Mouse (Mus musculus) fat pad, adult 2 months (tissue): Measurements from ENCODE around the gene Inpp1.

Experiments used
- DNase-seq: peaks from one replicate; pipeline ENCODE4 v3.0.0-alpha.2; 2011; ENCODE audit warnings: low read depth, low spot score; ENCODE audit errors: extremely low read depth

Gene Inpp1

DNA sequence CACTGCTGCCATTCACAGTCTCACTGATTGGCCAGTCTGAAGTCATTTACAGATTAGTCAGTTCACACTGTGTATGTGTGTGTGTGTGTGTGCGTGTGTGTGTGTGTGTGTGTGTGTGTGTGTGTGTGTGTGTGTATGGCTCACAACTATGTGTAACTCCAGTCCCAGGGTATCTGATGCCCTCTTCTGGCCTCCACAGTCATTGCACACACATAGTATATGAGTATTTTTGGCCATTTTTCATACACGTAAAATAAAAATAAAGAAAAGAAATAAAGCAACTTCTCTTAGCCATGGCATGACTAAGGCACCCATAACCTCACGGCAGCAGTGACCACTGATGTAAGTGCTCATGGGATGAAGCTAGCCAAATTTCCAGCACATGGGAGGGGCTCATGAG lies 23.8 kb downstream of the Inpp1 start:
- no peak for DNase-seq

DNA sequence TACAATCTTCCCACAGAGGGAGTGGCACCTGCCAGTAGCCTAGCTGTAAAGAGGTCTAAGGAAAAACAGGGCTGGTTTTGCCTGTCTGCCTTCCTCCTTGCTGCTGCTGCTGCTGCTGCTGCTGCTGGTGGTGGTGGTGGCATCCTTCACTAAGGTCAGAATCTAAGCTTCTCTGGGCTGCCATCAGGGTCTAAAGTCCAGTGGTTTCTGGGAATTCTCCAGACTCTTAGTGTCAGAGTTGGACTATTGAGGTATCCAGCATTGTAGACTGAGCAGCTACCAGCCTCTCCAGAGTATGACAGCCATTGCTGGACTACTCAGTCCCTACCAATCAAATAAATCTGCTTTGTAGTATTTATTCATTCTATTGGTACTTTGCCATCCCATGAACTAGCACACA lies 24.8 kb downstream of the Inpp1 start:
- no peak for DNase-seq

DNA sequence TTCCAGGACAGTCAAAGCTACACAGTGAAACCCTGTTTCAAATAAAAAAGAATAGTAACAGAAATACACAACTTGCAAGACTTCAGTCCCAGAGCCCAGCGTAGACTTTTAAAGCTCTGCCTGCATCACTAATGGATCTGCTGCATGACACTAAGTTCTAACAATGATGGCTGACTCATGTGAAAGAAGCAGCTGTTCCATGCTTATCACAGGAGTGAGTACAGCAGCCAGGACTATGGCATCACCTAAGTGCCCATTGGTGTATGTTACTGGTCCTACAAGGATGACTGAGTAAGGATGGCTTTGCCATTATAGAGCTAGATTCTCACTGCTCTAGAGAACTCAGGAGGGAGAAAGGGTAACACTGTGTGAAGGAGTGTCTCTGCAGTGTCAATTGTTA lies 30.2 kb downstream of the Inpp1 start:
- DNase-seq = no peak

DNA sequence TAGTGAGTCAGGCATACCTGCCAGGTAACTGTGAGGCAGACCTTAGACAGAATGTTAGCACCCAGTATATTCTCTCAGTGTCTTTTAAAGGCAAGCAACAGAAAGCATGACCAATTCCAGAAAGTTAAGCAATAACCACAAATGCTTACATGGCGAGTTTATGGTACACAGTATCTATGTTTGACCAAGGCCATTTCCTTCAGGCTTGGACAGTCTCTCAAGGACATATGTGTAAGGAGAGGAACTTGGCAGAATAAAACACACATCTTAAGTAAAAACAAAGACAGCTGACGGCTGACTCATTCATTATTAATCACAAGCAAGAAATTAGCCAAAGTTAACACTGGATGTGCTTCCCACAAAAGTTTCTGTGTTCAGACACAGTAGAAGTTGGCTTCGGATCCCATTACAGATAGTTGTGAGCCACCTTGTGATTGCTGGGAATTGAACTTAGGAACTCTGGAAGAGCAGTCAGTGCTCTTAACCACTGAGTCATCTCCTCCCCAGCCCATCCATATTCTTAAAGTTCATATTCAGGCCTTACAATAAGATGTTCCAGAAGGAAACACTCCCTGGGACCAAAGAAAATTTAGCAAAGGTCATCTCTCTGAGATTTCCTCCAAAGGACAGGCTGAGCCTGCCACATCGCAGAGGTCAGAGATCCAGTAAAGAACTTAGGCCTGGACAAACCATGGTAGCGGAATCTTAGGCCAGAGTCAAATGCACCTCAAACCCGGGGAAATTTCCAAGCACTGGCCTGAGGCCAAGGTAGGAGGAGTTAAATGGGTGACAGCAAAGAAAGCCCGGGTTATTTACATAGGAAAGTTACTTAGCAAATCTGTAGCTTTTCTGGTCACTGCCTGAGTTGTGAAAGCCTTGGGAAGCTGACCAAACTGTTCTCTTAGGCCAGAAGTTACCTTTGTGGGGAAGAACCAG lies 52.0 kb downstream of the Inpp1 start:
- no peak for DNase-seq

DNA sequence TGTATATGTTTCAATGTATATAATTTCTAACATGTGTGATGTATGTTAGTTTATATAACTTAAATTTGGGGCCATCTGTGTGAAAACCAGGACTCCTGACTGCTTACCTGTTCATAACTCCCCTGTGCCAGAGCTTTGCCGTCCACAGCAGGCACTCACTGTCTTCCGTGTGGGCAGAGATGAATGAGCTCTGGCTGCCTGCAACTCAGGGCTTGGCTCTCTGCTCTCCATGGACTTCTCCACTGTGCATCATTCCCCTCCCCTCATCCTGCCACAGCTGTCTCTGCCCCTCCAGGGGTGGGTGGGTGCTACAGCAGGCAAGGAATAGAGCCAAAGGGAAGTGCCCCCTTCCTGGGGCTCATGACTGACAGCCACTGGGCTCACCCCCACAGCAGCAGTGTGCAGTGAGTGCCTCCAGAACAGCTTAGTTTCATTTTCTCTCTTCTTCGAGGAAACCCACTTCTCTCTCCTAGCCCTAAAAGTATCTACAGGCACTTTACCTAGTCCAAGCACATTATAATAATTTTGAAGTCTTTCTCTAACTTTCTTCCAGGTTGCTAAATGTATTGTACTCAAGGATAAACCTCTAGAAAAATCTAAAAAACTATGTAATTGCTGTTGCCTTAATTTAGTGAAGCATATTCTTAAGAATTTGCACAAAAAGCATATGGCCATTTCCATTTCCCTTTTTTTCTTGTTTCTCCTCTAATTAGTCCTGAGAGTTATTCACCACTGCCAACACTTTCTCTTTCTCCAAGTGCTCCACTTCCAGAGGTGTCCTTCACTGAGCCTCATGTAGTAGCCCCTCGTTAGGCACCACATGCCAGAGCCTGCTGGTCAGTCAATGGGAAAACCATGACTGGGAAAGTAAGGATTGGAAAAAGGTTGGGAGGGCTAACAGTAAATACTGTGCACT lies 53.3 kb downstream of the Inpp1 start:
- DNase-seq = no peak

DNA sequence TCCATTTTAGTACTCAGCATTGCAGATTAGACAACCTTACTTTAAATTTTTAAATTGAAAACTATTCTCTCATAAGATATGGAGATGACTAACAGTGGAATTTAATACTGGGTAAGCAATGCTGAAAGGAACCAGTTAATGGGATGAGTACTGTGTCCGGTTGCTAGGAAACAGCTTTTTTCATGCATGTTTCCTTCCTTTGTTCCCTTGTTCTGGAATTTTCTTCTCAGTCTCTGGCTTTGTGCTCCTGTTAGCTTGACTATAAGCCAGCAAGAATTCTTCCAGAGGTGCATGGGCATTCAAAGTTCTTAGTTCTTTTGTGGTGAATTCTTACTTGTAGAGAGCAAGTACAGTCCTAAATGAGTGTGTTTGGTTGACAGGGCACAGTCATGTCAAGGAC lies 59.3 kb downstream of the Inpp1 start:
- DNase-seq = no peak

DNA sequence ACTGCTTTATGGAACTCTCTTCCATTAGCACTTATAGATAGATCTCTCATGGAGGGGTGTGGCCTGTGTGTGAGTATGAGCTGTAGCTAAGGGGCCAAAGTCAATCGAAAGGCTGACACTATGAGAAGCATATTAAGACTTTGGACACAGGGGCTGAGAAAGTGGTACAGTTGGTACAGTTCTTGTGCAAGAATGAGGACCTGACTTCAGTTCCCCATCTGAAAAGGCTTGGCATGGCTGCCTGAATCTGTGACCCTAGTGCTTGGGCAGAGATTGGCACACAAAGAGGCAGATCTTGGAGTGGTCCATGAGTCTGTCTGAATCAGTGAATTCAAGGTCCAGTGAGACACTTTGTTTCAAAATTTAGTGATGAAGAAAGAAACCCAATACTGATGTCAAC lies 63.2 kb downstream of the Inpp1 start:
- no peak for DNase-seq

DNA sequence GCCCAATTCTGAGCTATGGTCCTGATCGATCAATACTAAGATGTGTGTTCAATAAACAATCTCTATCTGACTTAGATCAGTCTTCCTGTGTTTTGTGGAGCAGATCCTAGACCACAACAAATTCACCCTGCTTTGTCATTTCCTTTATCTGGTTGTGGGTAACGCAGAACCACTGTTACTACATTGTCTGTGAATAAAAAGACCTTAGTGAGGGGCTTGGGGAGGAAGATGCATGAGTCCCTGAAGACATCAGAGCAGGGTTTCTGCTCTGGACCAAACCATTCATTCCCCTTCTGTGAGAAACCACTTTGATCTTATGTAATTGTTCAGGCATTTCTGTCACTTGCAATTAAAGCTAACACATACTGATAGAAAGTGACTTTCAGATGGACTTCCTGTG lies 63.7 kb downstream of the Inpp1 start:
- DNase-seq = no peak

DNA sequence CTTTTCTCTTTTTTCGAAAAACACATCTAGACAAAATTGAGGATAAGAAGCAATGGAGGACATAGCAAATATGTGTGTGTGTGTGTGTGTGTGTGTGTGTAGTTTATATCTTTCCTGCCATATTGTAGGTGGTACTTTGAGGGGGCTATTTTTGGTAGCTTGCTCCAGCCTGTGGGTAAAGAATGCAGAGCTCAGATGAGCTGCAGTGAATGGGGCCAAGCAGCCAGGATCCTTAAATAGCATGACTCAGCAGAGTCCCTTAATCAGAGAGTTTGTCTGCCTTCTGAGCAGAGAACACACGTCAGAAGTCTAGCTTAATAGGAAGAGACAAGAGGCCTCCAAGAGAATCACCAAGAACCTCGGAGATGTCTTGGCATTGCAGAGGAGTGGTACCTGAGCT lies 64.8 kb downstream of the Inpp1 start:
- DNase-seq = no peak

DNA sequence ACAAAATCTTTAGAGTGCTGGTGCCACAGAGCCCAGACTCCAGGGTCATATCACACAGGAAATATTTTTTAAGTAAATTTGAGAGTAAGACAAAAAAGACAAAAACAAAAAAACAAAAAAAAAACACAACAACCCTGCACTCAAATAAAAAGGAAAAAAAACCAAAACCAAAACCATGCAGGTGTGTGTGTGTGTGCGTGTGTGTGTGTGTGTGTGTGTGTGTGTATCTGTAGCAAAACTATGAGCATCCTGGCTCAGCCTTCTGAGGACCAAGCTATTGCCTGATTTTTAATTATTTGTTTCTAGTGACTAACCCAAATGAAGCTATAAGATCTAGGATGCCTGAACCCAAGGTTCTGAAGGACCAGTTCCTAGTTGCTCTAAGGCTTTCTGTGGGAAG lies 65.9 kb downstream of the Inpp1 start:
- DNase-seq = no peak

DNA sequence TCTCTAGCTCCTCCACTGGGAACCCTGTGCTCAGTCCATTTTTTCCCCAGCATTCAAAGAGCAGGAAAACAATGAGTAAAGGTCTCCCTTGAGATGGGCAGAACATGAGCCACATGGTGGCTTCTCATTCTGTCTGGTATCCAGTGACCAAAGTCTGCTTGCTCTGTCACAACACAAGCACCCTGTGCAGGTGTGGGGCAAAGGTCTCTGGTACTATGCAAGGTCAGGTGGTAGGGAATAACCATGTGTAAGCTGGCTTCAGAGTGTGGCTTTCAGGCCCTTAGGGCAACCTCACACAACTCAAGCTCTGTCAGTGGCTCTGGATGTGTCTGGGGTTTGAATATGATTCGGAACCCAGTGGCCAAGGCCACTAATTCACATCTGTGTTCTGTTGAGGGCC lies 67.5 kb downstream of the Inpp1 start:
- DNase-seq = no peak

DNA sequence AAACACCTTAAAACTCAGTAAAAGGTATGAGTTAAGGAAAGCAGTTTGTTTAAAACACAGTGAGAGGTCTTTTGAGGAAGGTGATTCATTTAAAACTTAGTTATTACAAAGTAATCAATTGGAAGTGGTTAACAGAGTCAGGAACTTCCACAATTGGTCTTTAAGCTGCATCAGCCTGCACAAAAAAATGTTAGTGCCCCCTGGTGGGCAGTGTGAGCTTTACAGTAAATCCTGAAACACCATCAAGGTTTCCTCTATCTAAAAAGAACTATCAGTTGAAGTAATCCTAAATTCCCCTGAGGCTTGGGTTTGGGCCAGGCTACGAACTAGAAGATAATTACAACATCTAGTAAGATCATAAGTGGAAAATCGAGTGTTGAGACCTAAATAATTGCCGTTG lies 69.2 kb downstream of the Inpp1 start:
- DNase-seq = no peak

DNA sequence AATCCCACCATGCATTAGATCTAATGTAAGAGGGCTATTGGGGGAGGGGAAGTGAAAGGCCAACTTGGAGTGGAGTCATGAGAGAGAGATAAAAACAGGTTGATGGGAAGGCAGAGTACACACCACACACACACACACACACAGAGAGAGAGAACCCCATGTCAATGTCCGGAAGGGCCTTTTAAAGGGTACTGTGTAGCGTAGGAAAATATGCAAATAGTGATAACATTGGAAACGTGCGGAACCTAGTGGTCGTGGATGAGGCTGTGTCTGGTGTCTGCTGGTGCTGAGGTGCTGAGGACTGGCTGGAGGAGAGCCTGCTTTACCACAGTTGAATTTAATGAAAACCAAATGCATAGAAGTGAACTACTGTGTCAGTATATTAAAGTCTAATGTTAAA lies 74.9 kb downstream of the Inpp1 start:
- no peak for DNase-seq
